Mouse (Mus musculus) cerebellum, adult 2 months (tissue): ENCODE measurements around the gene Tmem192. TPM values are rescaled to one million over a fixed set of nuclear protein-coding genes. Genes with fewer than 3 reads are reported as not detected.

ENCODE experiments used
- DNase-seq, 2 experiments: peaks; one replicate each; pipeline ENCODE4 v3.0.0; 2021
- H3K27ac ChIP-seq: fragments of 200-500 bp; 2 replicates; pipeline ENCODE4 v1.5.1; 2012; ENCODE audit warnings: low read length, control low read depth, inconsistent platforms; ENCODE audit not compliant: insufficient read depth
- H3K27me3 ChIP-seq: fragments of 200-500 bp; 2 replicates; pipeline ENCODE4 v1.6.1; 2012; ENCODE audit warnings: inconsistent platforms, mild to moderate bottlenecking, low read length, moderate library complexity; ENCODE audit not compliant: control insufficient read depth, insufficient read depth
- H3K4me1 ChIP-seq: fragments of 200-500 bp; 2 replicates; pipeline ENCODE4 v1.6.1; 2011; ENCODE audit warnings: low read length; ENCODE audit not compliant: control insufficient read depth, insufficient read depth
- H3K4me3 ChIP-seq: fragments of 200-500 bp; replicated peaks from 2 replicates; pipeline ENCODE3; 2011; ENCODE audit warnings: mild to moderate bottlenecking, low read depth, low read length, control low read depth; ENCODE audit not compliant: insufficient read depth
- CTCF ChIP-seq: fragments of 200-500 bp; IDR thresholded peaks from 2 replicates; pipeline ENCODE4 v1.5.1; 2011; ENCODE audit warnings: low read depth, mild to moderate bottlenecking, control low read depth, low read length, moderate library complexity, borderline replicate concordance; ENCODE audit not compliant: insufficient read depth
- POLR2A ChIP-seq: fragments of 200-500 bp; IDR thresholded peaks from 2 replicates; pipeline ENCODE4 v1.6.1; 2011; ENCODE audit warnings: low read length, control low read depth, borderline replicate concordance; ENCODE audit not compliant: insufficient read depth
- WGBS: fragments of 180-500 bp; shearing (Covaris S2); methylation state at CpG from one replicate; pipeline ENCODE4 v1.1.7; 2018; 5-methylcytosine and 5-hydroxymethylcytosine counted together
- polyA plus RNA-seq: library from polyadenylated mRNA; depleted of rRNA; stranded (reverse); fragments of >200 nt; gene quantifications from 2 replicates; pipeline ENCODE4 v1.2.3, GENCODE M21; 2012

Tmem192 gene
- polyA plus RNA-seq, 1 experiment: 48.4 TPM

- 38% methylated on average over 3 of the region's 3 CpGs for WGBS
- no peak for DNase-seq
- Histone ChIP-seq H3K4me1 (no peaks in the 10 kb centered on the region; the same call in 1 of the 2 replicates), H3K27me3 (no peaks in the 10 kb centered on the region), H3K4me3 (no peak overlapping the region), H3K27ac (no peak overlapping the region)
- TF ChIP-seq POLR2A (no peak), CTCF (no peak)
Measured at GRCm38 (mm10) chr8:64923329-64923728, 23.7 kb upstream of the Tmem192 start.

GRCm38 (mm10) chr8:64925762-64926161 is 21.2 kb upstream of the Tmem192 start:
- Histone ChIP-seq H3K27ac (no peak overlapping the region), H3K4me1 (no peaks in the 10 kb centered on the region; the same call in 1 of the 2 replicates), H3K27me3 (no peaks in the 10 kb centered on the region), H3K4me3 (no peak overlapping the region)
- DNase-seq: no peak
- no peak for TF ChIP-seq CTCF
- TF ChIP-seq POLR2A: no peak
- WGBS: 78% methylated on average over 4 of the region's 4 CpGs

GRCm38 (mm10) chr8:64926355-64926754 is 20.6 kb upstream of the Tmem192 start:
- H3K27ac ChIP-seq: no peak overlapping the region
- no peak overlapping the region for H3K4me3 ChIP-seq
- no peak for DNase-seq
- H3K4me1 ChIP-seq: no peaks in the 10 kb centered on the region; the same call in 1 of the 2 replicates
- 27% methylated on average over 3 of the region's 3 CpGs for WGBS
- TF ChIP-seq POLR2A (no peak), CTCF (no peak)
- no peaks in the 10 kb centered on the region for H3K27me3 ChIP-seq

DNA sequence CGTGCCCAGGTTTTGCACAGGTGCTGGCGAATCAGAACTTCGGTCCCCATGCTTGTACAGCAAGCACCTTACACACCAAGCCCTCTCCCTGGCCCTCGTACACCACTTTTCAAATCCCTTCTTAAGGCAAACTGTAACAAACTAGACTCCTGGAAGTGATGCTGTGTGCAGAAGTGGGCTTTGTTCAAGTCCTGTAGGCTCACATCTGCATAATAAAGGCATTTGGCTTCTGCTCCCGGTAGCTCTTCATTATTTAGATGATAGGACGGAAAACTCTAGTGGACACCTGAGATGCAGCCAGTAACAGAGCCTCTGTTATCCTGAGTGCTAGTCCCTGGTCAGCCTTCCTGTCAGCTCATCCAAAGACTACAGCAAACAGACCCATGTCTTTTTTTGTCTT is 18.0 kb upstream of the Tmem192 start:
- Histone ChIP-seq H3K27ac (no peak overlapping the region), H3K4me1 (no peaks in the 10 kb centered on the region; the same call in 1 of the 2 replicates), H3K4me3 (no peak overlapping the region), H3K27me3 (no peaks in the 10 kb centered on the region)
- DNase-seq: no peak
- WGBS: 83% methylated on average over 6 of the region's 6 CpGs
- no peak for TF ChIP-seq CTCF
- no peak for TF ChIP-seq POLR2A

DNA sequence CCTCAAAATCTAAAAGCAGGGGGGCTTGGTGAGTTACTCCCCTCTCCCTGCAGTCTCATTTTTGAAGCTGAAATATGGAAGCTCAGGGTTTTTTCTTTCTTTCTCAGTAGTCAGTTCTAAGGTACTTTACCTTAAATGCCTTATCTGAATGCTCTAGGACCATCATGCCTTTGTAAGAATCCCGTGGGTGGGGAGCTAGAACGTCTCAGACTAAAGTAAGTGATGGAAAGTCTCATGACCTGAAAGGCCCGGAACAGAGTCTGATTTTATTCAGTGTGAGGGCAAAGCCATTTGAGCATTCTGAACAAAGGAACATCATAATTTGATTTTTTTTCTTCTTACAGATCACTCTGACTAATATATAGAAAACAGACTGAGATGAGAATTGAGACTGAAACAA is 12.0 kb upstream of the Tmem192 start:
- DNase-seq: no peak
- 73% methylated on average over 3 of the region's 3 CpGs for WGBS
- Histone ChIP-seq H3K27me3 (no peaks in the 10 kb centered on the region), H3K4me3 (no peak overlapping the region), H3K27ac (no peak overlapping the region), H3K4me1 (no peaks in the 10 kb centered on the region)
- TF ChIP-seq CTCF: no peak
- TF ChIP-seq POLR2A: no peak

- 57% methylated on average over 8 of the region's 8 CpGs for WGBS
- no peak for TF ChIP-seq CTCF
- no peak for TF ChIP-seq POLR2A
- Histone ChIP-seq H3K27me3 (no peaks in the 10 kb centered on the region), H3K4me1 (0 out of 2 replicates have a peak, but pooled peaks cover 2% of the 10 kb centered on the region), H3K4me3 (no peak overlapping the region), H3K27ac (no peak overlapping the region)
- no peak for DNase-seq
Measured at GRCm38 (mm10) chr8:64941019-64941418, 6.0 kb upstream of the Tmem192 start.

GRCm38 (mm10) chr8:64941495-64941894 is 5.5 kb upstream of the Tmem192 start:
- H3K4me3 ChIP-seq: peak overlapping the region; percentile 21
- H3K27ac ChIP-seq: no peak overlapping the region
- 1% methylated on average over 9 of the region's 9 CpGs for WGBS
- 0 out of 2 replicates have a peak, but pooled peaks cover 2% of the 10 kb centered on the region for H3K4me1 ChIP-seq
- DNase-seq: peak; percentile 74 to 89
- H3K27me3 ChIP-seq: no peaks in the 10 kb centered on the region
- TF ChIP-seq POLR2A (no peak), CTCF (peak; percentile 87; the same call in 1 of the 2 replicates)

DNA sequence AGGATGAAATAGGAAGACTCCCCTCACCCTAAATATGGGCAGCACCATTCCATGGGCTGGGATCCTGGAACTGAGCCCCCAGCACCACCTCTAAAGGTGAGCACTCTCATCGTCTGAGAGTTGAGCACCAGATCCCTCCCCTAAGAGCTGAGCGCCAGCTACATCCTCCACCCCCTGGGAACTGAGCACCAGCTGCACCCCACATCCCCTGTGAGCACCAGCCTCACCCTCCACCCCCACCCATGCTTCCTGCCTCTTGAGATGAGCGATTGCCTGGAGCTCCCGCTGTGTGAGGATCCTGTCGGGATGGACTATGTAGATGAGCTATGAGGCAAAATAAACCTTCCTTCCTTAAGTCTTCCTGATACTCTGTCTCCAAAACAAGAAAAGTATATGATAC is 4.0 kb upstream of the Tmem192 start:
- DNase-seq: no peak
- Histone ChIP-seq H3K27me3 (no peaks in the 10 kb centered on the region), H3K27ac (no peak overlapping the region), H3K4me1 (peaks cover 2% of the 10 kb centered on the region; the same call in 1 of the 2 replicates), H3K4me3 (no peak overlapping the region)
- WGBS: 41% methylated on average over 5 of the region's 5 CpGs
- TF ChIP-seq POLR2A: no peak
- TF ChIP-seq CTCF: no peak
